Mouse (Mus musculus): Measurements from ENCODE around the gene Rbfox1.

Gene Rbfox1

GRCm38 (mm10) chr16:6813871-6814270 lies 928.7 kb downstream of the Rbfox1 start:
- DNase-seq (ENCODE audit: low read depth, low spot score): no peak

- no peak for DNase-seq (ENCODE audit: low read depth, low spot score)
Measured at GRCm38 (mm10) chr16:6821741-6822140, 936.6 kb downstream of the Rbfox1 start.

- DNase-seq (ENCODE audit: low read depth, low spot score): no peak
Measured at GRCm38 (mm10) chr16:6829892-6830524, 944.9 kb downstream of the Rbfox1 start.

- no peak for DNase-seq (ENCODE audit: low read depth, low spot score)
Measured at GRCm38 (mm10) chr16:6833486-6833885, 948.3 kb downstream of the Rbfox1 start.

GRCm38 (mm10) chr16:6835051-6835450 lies 949.9 kb downstream of the Rbfox1 start:
- no peak for DNase-seq (ENCODE audit: low read depth, low spot score)

- DNase-seq (ENCODE audit: low read depth, low spot score): no peak
Measured at GRCm38 (mm10) chr16:6839299-6839995, 954.3 kb downstream of the Rbfox1 start.

GRCm38 (mm10) chr16:6840007-6840406 lies 954.9 kb downstream of the Rbfox1 start:
- no peak for DNase-seq (ENCODE audit: low read depth, low spot score)

GRCm38 (mm10) chr16:6840461-6840860 lies 955.3 kb downstream of the Rbfox1 start:
- DNase-seq (ENCODE audit: low read depth, low spot score): no peak

- DNase-seq (ENCODE audit: low read depth, low spot score): no peak
Measured at GRCm38 (mm10) chr16:6842066-6842785, 957.1 kb downstream of the Rbfox1 start.

GRCm38 (mm10) chr16:6844659-6845058 lies 959.5 kb downstream of the Rbfox1 start:
- DNase-seq (ENCODE audit: low read depth, low spot score): no peak

- no peak for DNase-seq (ENCODE audit: low read depth, low spot score)
Measured at GRCm38 (mm10) chr16:6851393-6851792, 966.2 kb downstream of the Rbfox1 start.

GRCm38 (mm10) chr16:6853796-6854195 lies 968.6 kb downstream of the Rbfox1 start:
- no peak for DNase-seq (ENCODE audit: low read depth, low spot score)

GRCm38 (mm10) chr16:6861656-6862055 lies 976.5 kb downstream of the Rbfox1 start:
- no peak for DNase-seq (ENCODE audit: low read depth, low spot score)

- DNase-seq (ENCODE audit: low read depth, low spot score): no peak
Measured at GRCm38 (mm10) chr16:6882683-6883430, 997.7 kb downstream of the Rbfox1 start.

- no peak for DNase-seq (ENCODE audit: low read depth, low spot score)
Measured at GRCm38 (mm10) chr16:6883798-6884197, 998.6 kb downstream of the Rbfox1 start.

GRCm38 (mm10) chr16:6885617-6886016 lies 1000.5 kb downstream of the Rbfox1 start:
- no peak for DNase-seq (ENCODE audit: low read depth, low spot score)

- no peak for DNase-seq (ENCODE audit: low read depth, low spot score)
Measured at GRCm38 (mm10) chr16:6889221-6889620, 1004.1 kb downstream of the Rbfox1 start.

- DNase-seq (ENCODE audit: low read depth, low spot score): no peak
Measured at GRCm38 (mm10) chr16:6897734-6898133, 1012.6 kb downstream of the Rbfox1 start.

GRCm38 (mm10) chr16:6900006-6900405 lies 1014.9 kb downstream of the Rbfox1 start:
- no peak for DNase-seq (ENCODE audit: low read depth, low spot score)

- no peak for DNase-seq (ENCODE audit: low read depth, low spot score)
Measured at GRCm38 (mm10) chr16:6904984-6905383, 1019.8 kb downstream of the Rbfox1 start.

GRCm38 (mm10) chr16:6906001-6906400 lies 1020.8 kb downstream of the Rbfox1 start:
- no peak for DNase-seq (ENCODE audit: low read depth, low spot score)

- DNase-seq (ENCODE audit: low read depth, low spot score): no peak
Measured at GRCm38 (mm10) chr16:6907550-6907949, 1022.4 kb downstream of the Rbfox1 start.
